Mouse (Mus musculus) lung, postnatal 0 days (tissue): Measurements from ENCODE around the gene B3galt4.
A peak's percentile ranks its signal among the peaks of the same experiment; 100 is the strongest.

ENCODE experiments used
- CTCF ChIP-seq: IDR thresholded peaks from 2 replicates; pipeline ENCODE4 v1.5.1; 2016; ENCODE audit warnings: antibody characterized with exemption, mild to moderate bottlenecking
- EP300 ChIP-seq: IDR thresholded peaks from 2 replicates; pipeline ENCODE4 v1.6.1; 2016; ENCODE audit warnings: antibody characterized with exemption, mild to moderate bottlenecking, control low read depth

GRCm38 (mm10) chr17:33940206-33940805 is 11.0 kb downstream of the B3galt4 start, which contains the start of the genes Pfdn6 and Wdr46:
- TF ChIP-seq CTCF (no peak), EP300 (peak; percentile 69)
